Mouse (Mus musculus) left cerebral cortex, postnatal 14 days (tissue): ENCODE measurements around the gene Efhd2. TPM values are rescaled to one million over a fixed set of nuclear protein-coding genes. Genes with fewer than 3 reads are reported as not detected.

Source experiments
- DNase-seq, 2 experiments: peaks; one replicate each; pipeline ENCODE4 v3.0.0; 2021 to 2022; ENCODE audit warnings: low spot score in 2 of 2, mixed read lengths in 1 of 2
- intact Hi-C: fragments of 180-260 bp; cut with DNase I; formaldehyde crosslinking; loops from one replicate; pipeline ENCODE4 v1.15.1; 2025
- total RNA-seq, 2 experiments: library from RNA; stranded (reverse); gene quantifications; 2 replicates each; pipeline ENCODE4 v1.2.3; 2021

The Efhd2 gene
- total RNA-seq, 2 experiments from 2014 or later: 103 to 119 TPM

DNA sequence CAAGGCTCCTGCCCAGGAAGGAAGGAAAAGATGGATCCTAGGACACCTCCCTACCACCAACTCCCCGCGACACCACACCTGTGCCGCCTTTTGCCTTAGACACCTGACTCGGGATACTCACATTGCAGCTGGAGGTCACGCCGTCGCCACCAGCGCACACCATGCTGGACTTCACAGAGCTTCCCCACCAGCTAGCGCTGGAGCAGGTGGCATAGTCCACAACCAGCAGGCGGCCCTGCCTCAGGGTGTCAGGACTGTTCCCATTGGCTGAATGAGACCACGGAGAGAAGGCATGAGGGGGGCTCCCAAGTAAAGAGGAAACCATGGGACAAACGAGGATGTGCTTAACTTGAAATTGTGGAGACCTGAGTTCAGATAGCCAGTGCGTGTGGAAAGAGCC is 55.9 kb downstream of the Efhd2 start:
- intact Hi-C loops: no loop called here
- DNase-seq: no peak

DNA sequence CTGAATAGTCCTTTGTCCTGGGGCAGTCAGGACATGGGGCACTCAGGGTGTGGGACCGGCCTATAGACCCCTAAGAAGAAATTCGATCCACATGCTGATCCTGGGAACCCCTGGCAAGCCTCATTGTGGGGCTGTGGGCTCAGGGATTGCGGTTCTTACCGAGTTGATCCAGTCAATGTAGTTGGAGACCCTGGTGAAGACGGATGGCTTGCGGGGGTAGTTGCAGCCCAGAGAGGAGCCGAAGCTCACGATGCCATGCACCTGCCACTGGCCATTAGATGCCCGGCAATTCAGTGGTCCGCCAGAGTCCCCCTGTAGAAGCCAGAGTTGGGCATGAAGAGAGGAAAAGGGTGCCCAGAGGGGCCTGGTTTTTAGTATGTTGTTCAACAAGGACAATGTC is 57.0 kb downstream of the Efhd2 start:
- intact Hi-C loops: no loop called here
- no peak for DNase-seq

DNA sequence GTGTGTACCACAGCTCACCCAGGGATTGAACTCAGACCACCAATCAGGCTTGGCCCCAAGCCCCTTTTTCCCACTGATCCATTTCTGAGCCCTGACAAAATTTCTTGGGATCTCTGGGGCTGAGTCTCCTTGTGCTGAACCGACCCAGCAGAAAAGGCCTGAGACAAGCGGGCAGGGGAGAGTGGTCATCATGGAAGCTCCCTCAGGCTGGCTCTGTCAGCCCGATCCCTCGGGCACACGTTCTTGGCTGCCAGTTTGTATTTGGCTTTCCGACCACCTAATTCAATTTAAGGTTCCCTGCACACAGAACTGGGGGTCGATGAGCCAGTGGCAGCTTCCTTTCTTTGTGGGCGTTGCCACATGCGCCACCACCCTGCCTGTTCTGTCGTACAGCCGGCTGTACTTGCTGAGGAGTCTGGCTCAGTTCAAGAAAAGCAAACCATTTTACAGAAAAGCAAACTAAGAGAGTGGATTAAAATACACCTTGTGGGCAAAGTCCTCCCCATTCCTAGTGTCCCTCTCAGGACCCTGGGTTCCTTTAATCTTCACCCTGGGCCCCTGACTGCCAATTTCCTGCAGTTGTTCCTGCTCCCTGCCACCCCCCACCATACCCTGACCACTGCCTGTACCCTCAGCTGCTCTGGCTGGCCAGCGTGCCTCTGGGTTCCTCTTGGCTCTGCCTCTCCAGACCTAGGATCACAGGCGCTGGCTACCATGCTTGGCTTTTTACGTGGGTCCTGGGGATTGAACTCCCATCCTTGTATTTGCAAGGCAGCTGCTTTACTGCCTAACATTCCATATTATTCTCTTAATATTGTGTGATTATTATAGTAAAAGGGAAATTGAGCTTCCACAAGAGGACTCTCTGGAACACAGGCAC is 57.7 kb downstream of the Efhd2 start:
- intact Hi-C loops: no loop called here
- DNase-seq: no peak

DNA sequence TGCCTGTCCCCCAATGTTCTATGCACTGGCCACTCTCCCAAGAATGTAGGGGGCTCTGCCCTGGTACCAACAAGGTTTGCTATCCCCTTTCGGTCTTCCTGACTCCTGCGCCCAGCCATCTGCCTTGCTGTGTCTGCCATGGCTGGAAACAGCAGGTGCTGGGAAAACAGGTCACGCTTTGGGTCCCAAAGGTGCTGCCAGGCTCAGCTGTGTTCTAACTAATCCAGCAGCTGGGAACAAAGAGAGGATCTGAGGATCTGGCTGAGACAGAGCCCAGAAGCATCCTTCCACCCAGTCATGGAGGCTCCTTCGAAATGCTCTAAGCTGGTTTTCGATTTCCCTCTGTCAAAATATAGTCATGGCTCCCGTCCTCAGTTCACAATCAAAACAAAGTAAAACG is 58.5 kb downstream of the Efhd2 start:
- intact Hi-C loops: no loop called here
- no peak for DNase-seq

DNA sequence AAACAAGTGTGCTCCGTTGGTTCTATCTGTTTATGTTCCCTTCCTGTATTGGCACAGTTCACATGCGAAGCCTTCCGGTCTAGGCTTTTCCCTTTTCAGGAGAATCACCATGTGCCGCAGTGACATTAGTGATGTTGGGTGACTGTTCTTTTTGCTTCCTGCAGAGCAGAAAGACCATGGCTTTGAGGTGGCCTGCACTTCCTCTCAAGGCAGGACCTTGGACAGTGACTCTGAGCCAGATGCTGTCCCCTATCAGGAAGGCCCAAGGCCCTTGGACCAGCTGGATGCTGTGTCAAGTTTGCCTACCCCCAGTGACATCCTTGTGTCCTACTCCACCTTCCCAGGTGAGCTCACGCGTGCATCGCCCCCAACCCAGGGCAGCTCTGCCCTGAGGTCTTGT is 63.3 kb downstream of the Efhd2 start:
- intact Hi-C loops: no loop called here
- no peak for DNase-seq

DNA sequence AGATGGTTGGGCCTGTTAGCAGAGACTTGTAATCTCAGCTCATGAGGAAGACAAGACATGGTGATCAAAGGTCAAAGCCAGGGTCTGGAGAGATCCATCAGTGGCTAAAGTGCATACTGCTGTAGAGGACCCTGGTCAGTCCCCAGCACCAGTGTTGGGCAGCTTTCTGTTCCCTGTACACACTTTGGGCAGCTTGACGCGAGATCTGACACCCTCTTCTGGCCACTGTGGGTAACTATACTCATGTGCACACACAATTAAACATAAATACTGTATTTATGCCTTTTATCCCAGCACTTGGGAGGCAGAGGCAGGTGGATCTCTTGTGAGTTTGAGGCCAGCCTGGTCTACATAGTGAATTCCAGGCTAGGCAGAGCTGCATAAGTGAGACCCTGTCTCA is 63.7 kb downstream of the Efhd2 start:
- no peak for DNase-seq
- intact Hi-C loops: no loop called here

DNA sequence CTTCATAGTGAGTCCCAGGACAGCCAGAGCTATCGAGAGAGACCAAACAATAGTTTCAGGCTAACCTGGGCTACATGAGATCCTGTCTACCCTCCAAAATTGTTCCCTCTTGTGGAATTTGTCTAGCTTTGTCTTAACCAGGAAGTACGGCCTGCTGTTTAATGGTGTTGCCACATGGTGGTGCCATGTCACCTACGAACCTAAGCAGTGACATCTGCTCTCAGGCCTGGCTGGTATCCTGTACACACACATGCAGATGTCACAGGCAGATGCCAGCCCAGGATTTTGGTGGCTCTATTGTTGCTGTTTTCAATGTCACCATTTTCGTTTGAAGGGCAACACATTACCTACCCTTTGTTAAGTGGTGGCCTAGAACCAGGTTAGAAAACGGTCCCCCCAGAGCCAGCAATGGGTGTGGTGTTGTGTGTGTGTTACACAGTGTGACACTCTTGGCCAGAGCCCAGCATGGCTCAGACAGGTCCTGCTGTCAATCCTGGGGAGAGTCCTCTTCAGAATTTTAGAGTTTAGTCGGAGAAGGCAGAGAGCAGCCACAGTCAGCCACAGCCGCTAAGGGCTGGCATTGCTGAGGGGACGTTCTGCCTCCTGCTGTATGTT is 64.8 kb downstream of the Efhd2 start:
- intact Hi-C loops: no loop called here
- peak; percentile 41 to 47 for DNase-seq

Other genes with a start within 250 kb of the Efhd2 start
- 10 to 100 TPM; 57.6 to 57.9 TPM for gene Plekhm2, start 210.0 kb downstream of the Efhd2 start, total RNA-seq
- gene Rsc1a1, start 189.3 kb downstream of the Efhd2 start, total RNA-seq: not detected
- 10 to 100 TPM; 32.5 to 33.6 TPM for gene Ddi2, start 151.5 kb downstream of the Efhd2 start, total RNA-seq
- gene Agmat, start 128.2 kb downstream of the Efhd2 start, total RNA-seq: under 1 TPM in 1 of 2 experiments, not detected in 1; 0.40 TPM
- gene Dnajc16, start 84.0 kb downstream of the Efhd2 start, total RNA-seq: 10 to 100 TPM; 30.5 to 30.7 TPM
- 10 to 100 TPM; 19.4 to 21.8 TPM for gene Casp9, start 81.3 kb downstream of the Efhd2 start, total RNA-seq
- not detected for gene Cela2a, start 48.8 kb downstream of the Efhd2 start, total RNA-seq
- not detected for gene Ctrc, start 28.6 kb downstream of the Efhd2 start, total RNA-seq
- gene Fhad1, start 140.2 kb upstream of the Efhd2 start, total RNA-seq: 1 to 10 TPM; 2.7 to 2.9 TPM
- gene Tmem51, start 209.4 kb upstream of the Efhd2 start, total RNA-seq: 1 to 10 TPM; 6.9 to 7.5 TPM